Mouse (Mus musculus): ENCODE measurements around the gene Ankrd13a. TPM values are rescaled to one million over a fixed set of nuclear protein-coding genes. Genes with fewer than 3 reads are reported as not detected.

Gene Ankrd13a
- polyA plus RNA-seq, 1 experiment from 2014 or later: 44.4 TPM

- H3K27me3 ChIP-seq (replicated peaks; ENCODE audit: low read depth, poor library complexity, severe bottlenecking): no peaks in the 10 kb centered on the region
- H3K9me3 ChIP-seq: no peaks in the 10 kb centered on the region
- H3K4me1 ChIP-seq: peaks cover 37% of the 10 kb centered on the region
- WGBS: 1% methylated on average over 57 of the region's 57 CpGs
- peak overlapping the region; percentile 99 for H3K27ac ChIP-seq (replicated peaks)
- H3K36me3 ChIP-seq (replicated peaks): 0 out of 2 replicates have a peak, but pooled peaks cover 3% of the 10 kb centered on the region
- peak; percentile 69 for DNase-seq (ENCODE audit: low spot score)
- H3K4me3 ChIP-seq: peak overlapping the region; percentile 82
Measured at GRCm38 (mm10) chr5:114772456-114773203, 1.8 kb upstream of the Ankrd13a start.

- Histone ChIP-seq H3K9me3 (no peaks in the 10 kb centered on the region), H3K4me1 (peaks cover 37% of the 10 kb centered on the region), H3K4me3 (peak overlapping the region; percentile 82), H3K27me3 (replicated peaks; ENCODE audit: low read depth, poor library complexity, severe bottlenecking) (no peaks in the 10 kb centered on the region), H3K36me3 (replicated peaks) (0 out of 2 replicates have a peak, but pooled peaks cover 3% of the 10 kb centered on the region), H3K27ac (replicated peaks) (peak overlapping the region; percentile 99)
- under 1% methylated on average over 50 of the region's 52 CpGs for WGBS
- peak; percentile 97 for DNase-seq (ENCODE audit: low spot score)
Measured at GRCm38 (mm10) chr5:114773211-114773710, 1.2 kb upstream of the Ankrd13a start.

DNA sequence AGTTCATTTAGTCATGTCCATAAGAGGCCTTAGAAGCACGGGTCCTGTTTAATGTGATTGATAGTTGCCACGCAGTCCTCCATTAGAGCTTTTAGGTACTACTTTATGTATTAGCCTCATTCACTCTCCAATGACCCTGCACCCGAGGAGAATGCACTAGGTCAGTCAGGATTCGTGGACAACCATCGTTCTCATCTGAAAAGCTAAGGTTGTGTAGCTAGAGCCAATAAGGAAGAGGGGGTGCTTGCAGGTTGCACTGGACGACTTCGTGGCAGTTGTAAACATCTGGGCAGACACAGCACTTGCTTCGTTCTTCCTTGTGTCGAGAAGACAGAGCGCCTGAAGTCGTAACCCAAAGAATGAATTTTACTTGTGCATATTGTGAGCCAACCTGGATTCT is 697 bp upstream of the Ankrd13a start:
- Histone ChIP-seq H3K27me3 (replicated peaks; ENCODE audit: low read depth, poor library complexity, severe bottlenecking) (no peaks in the 10 kb centered on the region), H3K4me1 (peaks cover 43% of the 10 kb centered on the region), H3K27ac (replicated peaks) (peak overlapping the region; percentile 99), H3K36me3 (replicated peaks) (0 out of 2 replicates have a peak, but pooled peaks cover 3% of the 10 kb centered on the region), H3K9me3 (no peaks in the 10 kb centered on the region), H3K4me3 (peak overlapping the region; percentile 82)
- peak; percentile 34 for DNase-seq (ENCODE audit: low spot score)
- WGBS: 4% methylated on average over 11 of the region's 11 CpGs

DNA sequence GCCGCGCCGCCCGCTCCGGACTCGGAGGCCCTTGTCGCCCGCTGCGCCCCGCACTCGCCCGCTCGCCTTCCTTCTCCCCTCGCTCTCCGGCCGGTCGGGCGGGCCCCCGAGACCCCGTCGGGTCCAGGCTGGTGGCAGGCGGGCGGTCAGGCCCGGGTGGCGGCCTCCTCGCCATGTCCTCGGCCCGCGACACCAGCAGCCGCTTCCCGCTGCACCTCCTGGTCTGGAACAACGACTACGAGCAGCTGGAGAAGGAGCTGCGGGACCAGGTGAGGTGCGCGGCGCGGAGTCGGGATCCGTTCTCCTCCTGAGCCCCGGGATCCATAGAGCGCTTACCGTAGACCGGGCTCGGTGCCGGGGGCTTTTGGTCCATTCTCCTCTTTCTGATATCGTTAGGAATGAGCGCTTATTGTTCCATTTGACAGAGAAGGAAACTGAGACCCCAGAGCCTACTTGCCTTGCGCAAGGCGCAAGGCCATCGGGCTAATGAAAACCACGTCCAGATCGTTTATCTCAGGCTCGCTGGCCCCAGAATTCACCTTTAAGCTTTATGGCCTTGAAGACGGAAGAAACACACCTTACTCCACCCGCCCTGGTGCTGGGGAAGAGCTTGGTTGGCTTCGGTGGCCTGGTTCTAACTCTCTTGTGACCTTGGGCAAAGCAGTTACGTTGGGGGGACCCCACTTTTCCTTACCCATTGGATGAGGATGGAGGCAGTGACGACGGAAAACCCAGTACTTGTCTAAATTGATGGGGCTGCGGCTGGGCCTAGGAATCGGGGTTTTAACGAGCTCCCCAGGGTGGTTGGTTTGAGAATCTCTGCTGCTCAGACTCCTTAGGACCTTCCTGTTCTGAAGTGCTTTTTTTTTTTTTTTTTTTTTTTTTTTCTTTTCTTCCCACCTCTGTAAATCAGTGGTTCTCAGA is 841 bp downstream of the Ankrd13a start, which contains the start of gene Git2:
Git2 (minus strand) TSS at position 462 of the 924 bp plus-strand sequence.
- Histone ChIP-seq H3K36me3 (replicated peaks) (no peaks in the 10 kb centered on the region), H3K4me3 (peak within 1 kb of the TSS; percentile 82), H3K27ac (replicated peaks) (peak within 1 kb of the TSS; percentile 99), H3K27me3 (replicated peaks; ENCODE audit: low read depth, poor library complexity, severe bottlenecking) (no peaks in the 10 kb centered on the region), H3K9me3 (no peaks in the 10 kb centered on the region), H3K4me1 (peaks cover 52% of the 10 kb centered on the region)
- 1% methylated on average over 63 of the region's 63 CpGs for WGBS
- DNase-seq (ENCODE audit: low spot score): peak; percentile 38

GRCm38 (mm10) chr5:114776174-114776573 is 1.7 kb downstream of the Ankrd13a start:
- WGBS: 76% methylated on average over 7 of the region's 7 CpGs
- Histone ChIP-seq H3K27ac (replicated peaks) (no peak overlapping the region), H3K4me1 (peaks cover 60% of the 10 kb centered on the region), H3K36me3 (replicated peaks) (no peaks in the 10 kb centered on the region), H3K9me3 (no peaks in the 10 kb centered on the region), H3K4me3 (peak overlapping the region; percentile 82), H3K27me3 (replicated peaks; ENCODE audit: low read depth, poor library complexity, severe bottlenecking) (no peaks in the 10 kb centered on the region)
- no peak for DNase-seq (ENCODE audit: low spot score)

DNA sequence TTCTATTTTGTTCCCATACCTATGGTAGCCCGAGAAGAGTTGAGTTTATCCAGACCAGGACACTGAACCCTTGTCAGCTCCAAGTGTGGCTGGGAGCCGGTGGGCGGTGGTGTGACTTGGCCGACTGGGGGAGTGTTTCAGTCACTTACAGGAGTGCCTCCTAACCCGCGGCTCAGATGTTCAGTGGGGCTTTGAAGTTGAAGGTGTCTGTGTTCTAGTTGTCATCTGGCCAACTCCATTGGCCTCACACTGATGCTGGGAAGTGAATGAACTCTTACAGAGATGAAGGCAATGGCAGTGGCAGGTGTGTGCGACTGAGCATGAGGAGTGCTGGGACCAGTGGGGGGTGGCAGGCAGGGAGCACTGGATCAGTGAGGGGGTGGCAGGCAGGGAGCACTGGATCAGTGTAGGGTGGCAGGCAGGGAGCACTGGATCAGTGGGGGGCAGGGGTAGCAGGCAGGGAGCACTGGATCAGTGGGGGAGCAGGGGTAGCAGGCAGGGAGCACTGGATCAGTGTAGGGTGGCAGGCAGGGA is 5.5 kb downstream of the Ankrd13a start:
- Histone ChIP-seq H3K36me3 (replicated peaks) (peaks cover 3% of the 10 kb centered on the region; the same call in 1 of the 2 replicates), H3K9me3 (no peaks in the 10 kb centered on the region), H3K4me3 (no peak overlapping the region), H3K27ac (replicated peaks) (peak overlapping the region; percentile 35; the same call in 1 of the 2 replicates), H3K4me1 (peaks cover 42% of the 10 kb centered on the region), H3K27me3 (replicated peaks; ENCODE audit: low read depth, poor library complexity, severe bottlenecking) (no peaks in the 10 kb centered on the region)
- 87% methylated on average over 7 of the region's 7 CpGs for WGBS
- no peak for DNase-seq (ENCODE audit: low spot score)

DNA sequence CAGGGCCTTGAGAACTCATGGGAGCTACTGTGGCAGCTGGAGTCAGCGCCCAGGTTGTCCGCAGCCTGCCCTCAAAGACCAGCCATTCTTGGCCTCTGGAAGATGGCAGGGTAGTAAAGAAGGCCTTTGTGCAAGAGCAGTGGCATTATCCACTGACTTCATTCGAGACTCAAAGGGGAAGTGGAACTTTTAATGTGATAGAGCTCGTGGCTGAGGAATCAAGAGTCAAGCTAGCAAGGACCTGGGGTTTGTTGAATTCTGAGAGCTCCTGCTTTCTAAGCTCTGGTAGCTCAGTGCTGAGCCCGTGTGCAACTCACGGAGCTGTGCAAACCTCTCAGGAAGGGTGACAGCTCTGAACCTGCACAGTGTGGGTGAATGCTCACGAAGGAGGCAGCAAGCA is 6.4 kb downstream of the Ankrd13a start:
- H3K4me1 ChIP-seq: peaks cover 35% of the 10 kb centered on the region
- no peak overlapping the region for H3K4me3 ChIP-seq

GRCm38 (mm10) chr5:114782991-114783390 is 8.5 kb downstream of the Ankrd13a start:
- no peak for DNase-seq (ENCODE audit: low spot score)
- Histone ChIP-seq H3K36me3 (replicated peaks) (peaks cover 30% of the 10 kb centered on the region), H3K4me3 (no peak overlapping the region), H3K9me3 (no peaks in the 10 kb centered on the region), H3K4me1 (peaks cover 29% of the 10 kb centered on the region), H3K27me3 (replicated peaks; ENCODE audit: low read depth, poor library complexity, severe bottlenecking) (no peaks in the 10 kb centered on the region), H3K27ac (replicated peaks) (no peak overlapping the region)
- WGBS: 92% methylated on average over 9 of the region's 9 CpGs

More for the DNA sequence above, 6.4 kb downstream of the Ankrd13a start:
- H3K27ac ChIP-seq (replicated peaks): peak overlapping the region; percentile 35; the same call in 1 of the 2 replicates
- H3K27me3 ChIP-seq (replicated peaks; ENCODE audit: low read depth, poor library complexity, severe bottlenecking): no peaks in the 10 kb centered on the region
- 84% methylated on average over 7 of the region's 7 CpGs for WGBS
- H3K36me3 ChIP-seq (replicated peaks): peaks cover 10% of the 10 kb centered on the region
- no peak for DNase-seq (ENCODE audit: low spot score)
- no peaks in the 10 kb centered on the region for H3K9me3 ChIP-seq

GRCm38 (mm10) chr5:114783405-114784163 is 9.1 kb downstream of the Ankrd13a start:
- H3K4me1 ChIP-seq: peaks cover 26% of the 10 kb centered on the region
- no peaks in the 10 kb centered on the region for H3K9me3 ChIP-seq
- no peak for DNase-seq (ENCODE audit: low spot score)
- H3K4me3 ChIP-seq: no peak overlapping the region
- H3K36me3 ChIP-seq (replicated peaks): peaks cover 36% of the 10 kb centered on the region
- 89% methylated on average over 12 of the region's 12 CpGs for WGBS
- no peak overlapping the region for H3K27ac ChIP-seq (replicated peaks)
- no peaks in the 10 kb centered on the region for H3K27me3 ChIP-seq (replicated peaks; ENCODE audit: low read depth, poor library complexity, severe bottlenecking)

- peaks cover 47% of the 10 kb centered on the region for H3K36me3 ChIP-seq (replicated peaks)
- DNase-seq (ENCODE audit: low spot score): no peak
- H3K9me3 ChIP-seq: no peaks in the 10 kb centered on the region
- 86% methylated on average over 16 of the region's 16 CpGs for WGBS
- no peak overlapping the region for H3K27ac ChIP-seq (replicated peaks)
- H3K4me1 ChIP-seq: peaks cover 18% of the 10 kb centered on the region; the same call in 1 of the 2 replicates
- no peak overlapping the region for H3K4me3 ChIP-seq
- no peaks in the 10 kb centered on the region for H3K27me3 ChIP-seq (replicated peaks; ENCODE audit: low read depth, poor library complexity, severe bottlenecking)
Measured at GRCm38 (mm10) chr5:114784622-114785165, 10.2 kb downstream of the Ankrd13a start.

DNA sequence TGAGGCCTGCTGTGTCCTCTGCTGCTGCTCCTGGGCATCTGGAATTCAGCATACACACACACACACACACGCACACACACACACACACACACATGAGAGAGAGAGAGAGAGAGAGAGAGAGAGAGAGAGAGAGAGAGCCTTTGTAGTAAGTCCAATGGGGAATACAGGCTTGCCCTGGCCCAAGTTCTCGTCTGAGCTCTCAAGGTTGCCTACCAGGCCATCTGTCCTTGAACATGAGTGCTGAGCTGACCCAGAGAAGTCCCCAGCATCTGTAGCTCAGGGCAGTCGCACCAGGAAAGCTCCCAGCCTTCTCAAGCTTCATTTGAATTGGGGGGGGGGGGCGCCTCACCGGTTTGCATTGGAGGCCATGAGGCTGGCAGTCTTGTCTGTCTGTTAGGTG is 10.7 kb downstream of the Ankrd13a start:
- Histone ChIP-seq H3K27me3 (replicated peaks; ENCODE audit: low read depth, poor library complexity, severe bottlenecking) (no peaks in the 10 kb centered on the region), H3K36me3 (replicated peaks) (peaks cover 47% of the 10 kb centered on the region), H3K9me3 (no peaks in the 10 kb centered on the region), H3K4me3 (no peak overlapping the region), H3K27ac (replicated peaks) (peak overlapping the region; percentile 51; the same call in 1 of the 2 replicates), H3K4me1 (peaks cover 13% of the 10 kb centered on the region; the same call in 1 of the 2 replicates)
- 80% methylated on average over 5 of the region's 5 CpGs for WGBS
- DNase-seq (ENCODE audit: low spot score): no peak

All from embryonic facial prominence, embryonic 10.5 days (tissue).